Mouse (Mus musculus) stomach, postnatal 0 days (tissue): Measurements from ENCODE around the gene Fstl1. TPM values are rescaled to one million over a fixed set of nuclear protein-coding genes. Genes with fewer than 3 reads are reported as not detected.
A peak's percentile ranks its signal among the peaks of the same experiment; 100 is the strongest.

ENCODE experiments used
- ATAC-seq: fragments of 200-750 bp; cut with Nextera tagmentation; 2 replicates; pipeline ENCODE4 v1.8.0; 2017; ENCODE audit not compliant: low FRiP score, low TSS enrichment
- DNase-seq: peaks from one replicate; pipeline ENCODE4 v3.0.0-alpha.2; 2016; ENCODE audit warnings: low spot score
- H3K27ac ChIP-seq: fragments of 300-500 bp; sonication (generic); replicated peaks from 2 replicates; pipeline ENCODE4 v1.5.1; 2014; ENCODE audit warnings: mild to moderate bottlenecking, control low read depth
- H3K27me3 ChIP-seq: fragments of 300-500 bp; sonication (generic); 2 replicates; pipeline ENCODE4 v1.6.1; 2014; ENCODE audit warnings: low read length; ENCODE audit not compliant: control insufficient read depth, insufficient read depth
- H3K36me3 ChIP-seq: fragments of 300-500 bp; sonication (generic); 2 replicates; pipeline ENCODE4 v1.6.1; 2014; ENCODE audit warnings: low read length, mixed read lengths; ENCODE audit not compliant: control insufficient read depth, insufficient read depth
- H3K4me1 ChIP-seq: fragments of 300-500 bp; sonication (generic); replicated peaks from 2 replicates; pipeline ENCODE4 v1.6.1; 2014; ENCODE audit warnings: antibody characterized with exemption; ENCODE audit not compliant: control insufficient read depth, insufficient read depth
- H3K4me2 ChIP-seq: fragments of 300-500 bp; sonication (generic); replicated peaks from 2 replicates; pipeline ENCODE4 v1.6.1; 2014; ENCODE audit warnings: low read depth, mild to moderate bottlenecking, control low read depth, moderate library complexity
- H3K4me3 ChIP-seq: fragments of 300-500 bp; sonication (generic); 2 replicates; pipeline ENCODE4 v1.5.1; 2014; ENCODE audit warnings: low read depth, low read length, control low read depth
- H3K9ac ChIP-seq: fragments of 300-500 bp; sonication (generic); 2 replicates; pipeline ENCODE4 v1.6.1; 2014; ENCODE audit warnings: mild to moderate bottlenecking, low read length, control low read depth, mixed read lengths
- H3K9me3 ChIP-seq: fragments of 300-500 bp; sonication (generic); 2 replicates; pipeline ENCODE4 v1.6.1; 2016; ENCODE audit warnings: low read length; ENCODE audit not compliant: control insufficient read depth
- CTCF ChIP-seq: IDR thresholded peaks from 2 replicates; pipeline ENCODE4 v1.5.1; 2016; ENCODE audit warnings: antibody characterized with exemption, low read depth, mild to moderate bottlenecking, moderate library complexity
- EP300 ChIP-seq: optimal IDR thresholded peaks from 2 replicates; pipeline ENCODE3; 2016; ENCODE audit warnings: antibody characterized with exemption
- WGBS: fragments of 180-500 bp; shearing (Covaris S2); extraction: QIAGEN DNeasy Blood & Tissue Kit; methylation state at CpG from one replicate; pipeline ENCODE4 v1.1.7; 2014; 5-methylcytosine and 5-hydroxymethylcytosine counted together
- polyA plus RNA-seq: library from polyadenylated mRNA; unstranded; fragments of >200 nt; fragmentation: Nextera tagmentation; extraction: Ambion mirVana; gene quantifications from 2 replicates; pipeline ENCODE4 v1.2.1, GENCODE M21; 2015

Fstl1 gene
- polyA plus RNA-seq, 1 experiment from 2014 or later, result 254 TPM

- DNase-seq, result no peak
- no peaks in the 10 kb centered on the region for H3K36me3 ChIP-seq
- H3K9me3 ChIP-seq, result no peaks in the 10 kb centered on the region
- no peaks in the 10 kb centered on the region for H3K4me1 ChIP-seq
- no peak overlapping the region for H3K4me2 ChIP-seq
- ATAC-seq, result no peak
- H3K9ac ChIP-seq, result no peak overlapping the region
- no peak for TF ChIP-seq EP300
- TF ChIP-seq CTCF, result no peak
- WGBS, result 75% methylated on average over 2 of the region's 2 CpGs
- H3K27ac ChIP-seq, result no peak overlapping the region
- H3K27me3 ChIP-seq, result no peaks in the 10 kb centered on the region
- H3K4me3 ChIP-seq, result no peak overlapping the region
These were observed 19.4 kb upstream of the Fstl1 start for GRCm38 (mm10) chr16:37757223-37757622.

- TF ChIP-seq EP300 (no peak), CTCF (no peak)
- Histone ChIP-seq H3K9ac (no peak overlapping the region), H3K4me3 (no peak overlapping the region), H3K4me1 (no peaks in the 10 kb centered on the region), H3K27me3 (no peaks in the 10 kb centered on the region), H3K36me3 (no peaks in the 10 kb centered on the region), H3K9me3 (no peaks in the 10 kb centered on the region), H3K27ac (no peak overlapping the region), H3K4me2 (no peak overlapping the region)
- WGBS, result 56% methylated on average over 5 of the region's 5 CpGs
- no peak for ATAC-seq
- DNase-seq, result no peak
These were observed 12.9 kb upstream of the Fstl1 start for GRCm38 (mm10) chr16:37763797-37764196.

GRCm38 (mm10) chr16:37776166-37776859 lies 360 bp upstream of the Fstl1 start:
- Histone ChIP-seq H3K36me3 (no peaks in the 10 kb centered on the region), H3K27ac (no peak overlapping the region; the same call in 1 of the 2 replicates), H3K4me2 (peak overlapping the region; percentile 74), H3K4me3 (peak overlapping the region; percentile 73), H3K9ac (peak overlapping the region; percentile 84), H3K4me1 (peaks cover 2% of the 10 kb centered on the region; the same call in 1 of the 2 replicates), H3K9me3 (no peaks in the 10 kb centered on the region), H3K27me3 (no peaks in the 10 kb centered on the region)
- no peak for DNase-seq
- TF ChIP-seq CTCF, result no peak
- no peak for TF ChIP-seq EP300
- WGBS, result 31% methylated on average over 14 of the region's 14 CpGs
- peak; percentile 6; the same call in 1 of the 2 replicates for ATAC-seq

GRCm38 (mm10) chr16:37777796-37778475 lies 1.3 kb downstream of the Fstl1 start:
- TF ChIP-seq EP300, result no peak
- TF ChIP-seq CTCF, result no peak
- ATAC-seq, result peak; percentile 43; the same call in 1 of the 2 replicates
- no peaks in the 10 kb centered on the region for H3K36me3 ChIP-seq
- peak overlapping the region; percentile 73 for H3K4me3 ChIP-seq
- peak overlapping the region; percentile 59; the same call in 1 of the 2 replicates for H3K27ac ChIP-seq
- H3K9ac ChIP-seq, result peak overlapping the region; percentile 35
- no peaks in the 10 kb centered on the region for H3K9me3 ChIP-seq
- H3K27me3 ChIP-seq, result no peaks in the 10 kb centered on the region
- DNase-seq, result no peak
- peak overlapping the region; percentile 74 for H3K4me2 ChIP-seq
- peaks cover 2% of the 10 kb centered on the region; the same call in 1 of the 2 replicates for H3K4me1 ChIP-seq
- WGBS, result 10% methylated on average over 4 of the region's 4 CpGs

- ATAC-seq, result no peak
- DNase-seq, result no peak
- Histone ChIP-seq H3K27ac (peak overlapping the region; percentile 53; the same call in 1 of the 2 replicates), H3K4me3 (peak overlapping the region; percentile 73), H3K9ac (0 out of 2 replicates have a peak overlapping the region, but pooled peaks have one; percentile 47), H3K4me2 (peak overlapping the region; percentile 74), H3K27me3 (no peaks in the 10 kb centered on the region), H3K36me3 (no peaks in the 10 kb centered on the region), H3K4me1 (peaks cover 2% of the 10 kb centered on the region; the same call in 1 of the 2 replicates), H3K9me3 (no peaks in the 10 kb centered on the region)
- 19% methylated on average over 5 of the region's 5 CpGs for WGBS
- TF ChIP-seq EP300, result no peak
- no peak for TF ChIP-seq CTCF
These were observed 1.9 kb downstream of the Fstl1 start for GRCm38 (mm10) chr16:37778529-37778928.
